Mouse (Mus musculus) cerebellum, adult (tissue): ENCODE results near the gene Me1.

Experiments
- ATAC-seq: cut with Nextera tagmentation; 2 replicates; pipeline ENCODE4 v1.9.2; 2017; ENCODE audit warnings: mild to moderate bottlenecking, moderate library complexity, mixed read lengths; ENCODE audit not compliant: insufficient number of reproducible peaks, low FRiP score, low TSS enrichment

The Me1 gene

GRCm38 (mm10) chr9:86560543-86560942 lies 135.2 kb downstream of the Me1 start:
- ATAC-seq = no peak

DNA sequence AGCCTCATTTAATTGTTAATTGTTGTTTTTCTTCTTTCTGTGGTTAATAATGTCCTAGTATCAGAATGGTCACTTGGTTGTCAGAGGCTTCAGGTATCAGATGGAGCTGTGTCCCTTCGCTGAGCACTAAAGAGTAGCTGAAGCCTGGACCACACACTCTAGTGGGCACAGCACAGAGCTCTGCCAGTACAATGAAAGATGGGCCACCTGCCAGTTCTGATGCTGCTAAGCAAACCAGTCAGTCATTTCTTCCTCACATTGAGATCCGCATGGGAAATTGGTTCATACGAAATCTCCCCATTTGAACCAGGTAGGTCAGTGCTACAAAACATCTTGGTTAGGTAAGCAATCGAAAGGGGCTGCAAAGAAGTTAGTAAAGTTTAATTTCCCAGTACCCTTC lies 141.1 kb downstream of the Me1 start:
- no peak for ATAC-seq

DNA sequence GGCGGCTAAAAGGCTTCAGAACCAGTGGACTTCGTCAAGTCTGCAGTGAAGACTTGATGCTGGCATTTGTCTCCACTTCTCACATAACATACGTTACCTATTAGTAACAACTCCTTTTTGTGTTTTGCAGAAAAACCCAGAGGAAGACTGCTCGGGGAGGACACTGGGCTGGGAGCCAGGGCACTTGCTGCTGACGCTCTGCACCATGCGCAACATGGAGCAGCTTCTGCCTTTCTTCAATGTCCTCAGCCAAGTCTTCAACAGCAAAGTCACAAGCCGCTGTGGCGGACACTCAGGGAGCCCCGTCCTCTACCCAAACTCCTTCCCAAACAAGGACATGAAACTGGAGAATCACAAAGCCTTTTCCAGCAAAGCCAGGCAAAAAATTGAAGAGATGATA lies 141.9 kb downstream of the Me1 start:
- ATAC-seq = no peak

- no peak for ATAC-seq
These were observed 145.0 kb downstream of the Me1 start for GRCm38 (mm10) chr9:86550717-86551116.

DNA sequence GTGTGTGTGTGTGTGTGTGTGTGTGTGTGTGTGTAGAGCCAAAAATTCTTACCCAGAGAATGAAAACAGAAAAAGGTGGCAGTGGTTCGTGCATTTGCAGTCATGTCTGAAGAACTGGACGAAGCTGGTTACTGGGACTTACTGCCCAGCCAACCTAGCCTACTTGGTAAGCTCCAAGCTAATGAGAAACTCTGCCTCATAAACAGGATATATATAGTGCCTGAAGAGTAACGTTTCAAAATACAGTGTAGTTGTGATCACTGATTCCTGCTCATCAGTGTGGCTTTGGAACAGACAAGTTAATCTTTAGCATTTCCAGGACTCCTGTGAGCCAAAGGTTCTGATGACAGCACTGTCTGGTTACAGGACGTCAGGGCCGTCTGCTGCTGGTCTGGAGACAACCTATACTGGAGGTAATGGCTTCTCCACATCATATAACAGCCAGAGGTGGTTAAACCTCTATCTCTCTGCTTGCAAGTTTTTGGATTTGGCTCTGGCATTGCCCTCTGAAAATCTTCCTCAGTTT lies 146.1 kb downstream of the Me1 start:
- ATAC-seq = no peak

DNA sequence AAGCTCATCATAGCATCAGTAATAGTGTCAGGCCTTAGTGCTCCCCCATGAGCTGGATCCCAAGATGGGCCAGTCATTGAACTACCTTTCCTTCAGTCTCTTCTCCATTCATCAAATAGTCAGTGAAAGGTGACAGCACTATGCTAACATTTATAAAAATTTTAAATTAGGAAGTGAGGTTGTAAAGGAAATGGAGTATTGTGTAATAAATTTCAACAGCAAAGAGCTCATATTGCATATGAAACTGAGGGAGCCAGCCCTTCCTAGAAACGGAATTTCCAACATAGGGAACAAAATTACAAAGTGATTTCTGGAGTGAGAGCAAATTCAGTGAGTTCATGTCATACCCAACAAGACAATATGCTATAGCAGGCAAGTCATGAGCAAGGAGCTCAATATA lies 151.2 kb downstream of the Me1 start:
- no peak for ATAC-seq

DNA sequence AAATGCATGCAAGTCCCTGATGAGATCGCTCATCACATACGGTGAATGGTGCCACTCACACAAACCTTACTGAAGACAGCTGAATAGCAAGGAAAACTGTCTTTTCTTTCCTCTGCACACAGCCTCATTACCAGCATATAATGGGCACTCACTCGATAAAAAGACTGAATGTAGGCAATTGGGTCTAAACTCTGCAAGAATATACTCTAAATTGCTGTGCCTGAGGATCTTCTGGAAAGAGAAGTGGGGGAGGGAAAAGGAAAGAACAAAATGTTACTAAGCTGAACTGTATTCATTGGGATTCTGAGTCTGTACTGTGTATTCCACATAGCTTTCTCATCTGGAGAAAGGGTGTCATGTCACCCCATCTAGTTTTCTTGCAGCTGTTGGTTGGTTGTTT lies 152.3 kb downstream of the Me1 start:
- no peak for ATAC-seq

- ATAC-seq = no peak
These were observed 161.7 kb downstream of the Me1 start for GRCm38 (mm10) chr9:86534071-86534470.
